Mouse (Mus musculus) embryonic facial prominence, embryonic 10.5 days (tissue): ENCODE measurements around the gene Pfn3. TPM values are rescaled to one million over a fixed set of nuclear protein-coding genes. Genes with fewer than 3 reads are reported as not detected.

Experiments
- DNase-seq: peaks from one replicate; pipeline ENCODE4 v3.0.0-alpha.2; 2017; ENCODE audit warnings: low spot score
- H3K27ac ChIP-seq: fragments of 300-500 bp; sonication (generic); replicated peaks from 2 replicates; pipeline ENCODE4 v1.5.1; 2016; ENCODE audit warnings: mild to moderate bottlenecking
- H3K27me3 ChIP-seq: fragments of 300-500 bp; sonication (generic); replicated peaks from 2 replicates; pipeline ENCODE4 v1.6.1; 2016; ENCODE audit warnings: low read depth, mild to moderate bottlenecking; ENCODE audit not compliant: poor library complexity, severe bottlenecking
- H3K36me3 ChIP-seq: fragments of 300-500 bp; sonication (generic); replicated peaks from 2 replicates; pipeline ENCODE4 v1.6.1; 2016; ENCODE audit warnings: mild to moderate bottlenecking, moderate library complexity
- H3K4me1 ChIP-seq: fragments of 300-500 bp; sonication (generic); 2 replicates; pipeline ENCODE4 v1.6.1; 2016
- H3K4me3 ChIP-seq: fragments of 300-500 bp; sonication (generic); 2 replicates; pipeline ENCODE4 v1.5.1; 2016; ENCODE audit warnings: mild to moderate bottlenecking, moderate library complexity
- H3K9me3 ChIP-seq: fragments of 300-500 bp; sonication (generic); 2 replicates; pipeline ENCODE4 v1.6.1; 2016; ENCODE audit warnings: mild to moderate bottlenecking
- WGBS: fragments of 180-500 bp; shearing (Covaris S2); methylation state at CpG from one replicate; pipeline ENCODE4 v1.1.7; 2016; 5-methylcytosine and 5-hydroxymethylcytosine counted together
- polyA plus RNA-seq: library from polyadenylated mRNA; unstranded; fragments of >200 nt; fragmentation: Nextera tagmentation; extraction: Ambion mirVana; gene quantifications from 2 replicates; pipeline ENCODE4 v1.2.1, GENCODE M21; 2016

Pfn3 gene
- polyA plus RNA-seq, 1 experiment from 2014 or later: not detected

GRCm38 (mm10) chr13:55420018-55420932 lies 5.2 kb upstream of the Pfn3 start:
- peaks cover 27% of the 10 kb centered on the region for H3K4me1 ChIP-seq
- no peaks in the 10 kb centered on the region for H3K36me3 ChIP-seq
- WGBS: 30% methylated on average over 51 of the region's 51 CpGs
- H3K9me3 ChIP-seq: no peaks in the 10 kb centered on the region
- H3K4me3 ChIP-seq: peak overlapping the region; percentile 45
- no peak overlapping the region for H3K27ac ChIP-seq
- DNase-seq: no peak
- H3K27me3 ChIP-seq: peaks cover 65% of the 10 kb centered on the region

GRCm38 (mm10) chr13:55419142-55419541 lies 4.1 kb upstream of the Pfn3 start:
- no peaks in the 10 kb centered on the region for H3K9me3 ChIP-seq
- no peak overlapping the region for H3K4me3 ChIP-seq
- H3K36me3 ChIP-seq: no peaks in the 10 kb centered on the region
- H3K27ac ChIP-seq: no peak overlapping the region
- no peak for DNase-seq
- H3K27me3 ChIP-seq: peaks cover 76% of the 10 kb centered on the region
- WGBS: 83% methylated on average over 5 of the region's 5 CpGs
- H3K4me1 ChIP-seq: peaks cover 35% of the 10 kb centered on the region

GRCm38 (mm10) chr13:55418004-55418403 lies 3.0 kb upstream of the Pfn3 start:
- WGBS: 15% methylated on average over 12 of the region's 12 CpGs
- peak overlapping the region; percentile 12; the same call in 1 of the 2 replicates for H3K4me3 ChIP-seq
- peak; percentile 89 for DNase-seq
- no peaks in the 10 kb centered on the region for H3K9me3 ChIP-seq
- peaks cover 87% of the 10 kb centered on the region for H3K27me3 ChIP-seq
- H3K27ac ChIP-seq: no peak overlapping the region
- H3K36me3 ChIP-seq: no peaks in the 10 kb centered on the region
- peaks cover 35% of the 10 kb centered on the region for H3K4me1 ChIP-seq

- Histone ChIP-seq H3K27me3 (peaks cover 57% of the 10 kb centered on the region), H3K9me3 (no peaks in the 10 kb centered on the region), H3K36me3 (no peaks in the 10 kb centered on the region), H3K27ac (no peak overlapping the region), H3K4me3 (no peak overlapping the region), H3K4me1 (peaks cover 15% of the 10 kb centered on the region)
- WGBS: 83% methylated on average over 12 of the region's 12 CpGs
- DNase-seq: no peak
These were observed 1.7 kb downstream of the Pfn3 start for GRCm38 (mm10) chr13:55413333-55413732.

- peaks cover 55% of the 10 kb centered on the region for H3K27me3 ChIP-seq
- H3K9me3 ChIP-seq: no peaks in the 10 kb centered on the region
- no peak overlapping the region for H3K4me3 ChIP-seq
- H3K27ac ChIP-seq: no peak overlapping the region
- peaks cover 10% of the 10 kb centered on the region for H3K4me1 ChIP-seq
- H3K36me3 ChIP-seq: no peaks in the 10 kb centered on the region
- WGBS: 83% methylated on average over 13 of the region's 13 CpGs
- no peak for DNase-seq
These were observed 2.3 kb downstream of the Pfn3 start for GRCm38 (mm10) chr13:55412643-55413307.

- Histone ChIP-seq H3K4me1 (peaks cover 10% of the 10 kb centered on the region), H3K27ac (no peak overlapping the region), H3K27me3 (peaks cover 50% of the 10 kb centered on the region), H3K9me3 (no peaks in the 10 kb centered on the region), H3K36me3 (no peaks in the 10 kb centered on the region), H3K4me3 (no peak overlapping the region)
- DNase-seq: no peak
- WGBS: 79% methylated on average over 7 of the region's 7 CpGs
These were observed 3.2 kb downstream of the Pfn3 start for GRCm38 (mm10) chr13:55411826-55412225.

- H3K9me3 ChIP-seq: no peaks in the 10 kb centered on the region
- peaks cover 48% of the 10 kb centered on the region for H3K27me3 ChIP-seq
- H3K27ac ChIP-seq: no peak overlapping the region
- no peaks in the 10 kb centered on the region for H3K36me3 ChIP-seq
- H3K4me1 ChIP-seq: peaks cover 13% of the 10 kb centered on the region
- no peak overlapping the region for H3K4me3 ChIP-seq
- WGBS: 86% methylated on average over 19 of the region's 19 CpGs
- DNase-seq: no peak
These were observed 6.4 kb downstream of the Pfn3 start for GRCm38 (mm10) chr13:55408546-55409120.

GRCm38 (mm10) chr13:55407341-55407740 lies 7.7 kb downstream of the Pfn3 start:
- H3K4me1 ChIP-seq: peaks cover 17% of the 10 kb centered on the region
- WGBS: 83% methylated on average over 4 of the region's 4 CpGs
- no peak overlapping the region for H3K4me3 ChIP-seq
- no peak overlapping the region for H3K27ac ChIP-seq
- no peaks in the 10 kb centered on the region for H3K9me3 ChIP-seq
- no peak for DNase-seq
- H3K36me3 ChIP-seq: no peaks in the 10 kb centered on the region
- peaks cover 36% of the 10 kb centered on the region for H3K27me3 ChIP-seq

GRCm38 (mm10) chr13:55405783-55406390 lies 9.1 kb downstream of the Pfn3 start:
- H3K27me3 ChIP-seq: peaks cover 31% of the 10 kb centered on the region
- H3K9me3 ChIP-seq: no peaks in the 10 kb centered on the region
- peak overlapping the region; percentile 88 for H3K27ac ChIP-seq
- peaks cover 17% of the 10 kb centered on the region for H3K4me1 ChIP-seq
- DNase-seq: no peak
- H3K36me3 ChIP-seq: no peaks in the 10 kb centered on the region
- WGBS: 60% methylated on average over 13 of the region's 13 CpGs
- H3K4me3 ChIP-seq: peak overlapping the region; percentile 25; the same call in 1 of the 2 replicates

- Histone ChIP-seq H3K9me3 (no peaks in the 10 kb centered on the region), H3K4me3 (peak overlapping the region; percentile 33; the same call in 1 of the 2 replicates), H3K27ac (peak overlapping the region; percentile 88), H3K36me3 (no peaks in the 10 kb centered on the region), H3K4me1 (peaks cover 17% of the 10 kb centered on the region), H3K27me3 (peaks cover 35% of the 10 kb centered on the region)
- 16% methylated on average over 11 of the region's 11 CpGs for WGBS
- DNase-seq: peak; percentile 87
These were observed 9.9 kb downstream of the Pfn3 start for GRCm38 (mm10) chr13:55404853-55405782.

- no peak overlapping the region for H3K4me3 ChIP-seq
- H3K4me1 ChIP-seq: peaks cover 17% of the 10 kb centered on the region
- H3K36me3 ChIP-seq: no peaks in the 10 kb centered on the region
- no peak overlapping the region for H3K27ac ChIP-seq
- peaks cover 37% of the 10 kb centered on the region for H3K27me3 ChIP-seq
- 75% methylated on average over 15 of the region's 15 CpGs for WGBS
- no peak for DNase-seq
- H3K9me3 ChIP-seq: no peaks in the 10 kb centered on the region
These were observed 10.8 kb downstream of the Pfn3 start for GRCm38 (mm10) chr13:55403935-55404852.
